Mouse (Mus musculus) limb, embryonic 14.5 days (tissue): ENCODE data around the gene Stk39. TPM values are rescaled to one million over a fixed set of nuclear protein-coding genes. Genes with fewer than 3 reads are reported as not detected.

ENCODE experiments used
- ATAC-seq: fragments of 200-750 bp; cut with Nextera tagmentation; 2 replicates; pipeline ENCODE4 v1.8.0; 2017; ENCODE audit warnings: low read depth, moderate number of reproducible peaks, moderate TSS enrichment; ENCODE audit not compliant: low FRiP score
- DNase-seq: peaks from one replicate; pipeline ENCODE4 v3.0.0-alpha.2; 2015; ENCODE audit warnings: low spot score
- H3K27ac ChIP-seq: fragments of 300-500 bp; sonication (generic); replicated peaks from 2 replicates; pipeline ENCODE4 v1.5.1; 2014; ENCODE audit warnings: low read depth, mild to moderate bottlenecking, low read length, moderate library complexity, mixed read lengths
- H3K27me3 ChIP-seq: fragments of 300-500 bp; sonication (generic); 2 replicates; pipeline ENCODE4 v1.6.1; 2014; ENCODE audit warnings: low read length, mixed read lengths; ENCODE audit not compliant: control insufficient read depth, insufficient read depth
- H3K36me3 ChIP-seq: fragments of 300-500 bp; sonication (generic); 2 replicates; pipeline ENCODE4 v1.6.1; 2014; ENCODE audit warnings: mild to moderate bottlenecking, low read length, moderate library complexity, mixed read lengths; ENCODE audit not compliant: control insufficient read depth, insufficient read depth
- H3K4me1 ChIP-seq: fragments of 300-500 bp; sonication (generic); 2 replicates; pipeline ENCODE4 v1.6.1; 2014; ENCODE audit warnings: antibody characterized with exemption, low read length, mixed read lengths; ENCODE audit not compliant: control insufficient read depth, insufficient read depth
- H3K4me2 ChIP-seq: fragments of 300-500 bp; sonication (generic); replicated peaks from 2 replicates; pipeline ENCODE4 v1.6.1; 2014; ENCODE audit warnings: low read depth, mild to moderate bottlenecking, low read length, moderate library complexity; ENCODE audit not compliant: severe bottlenecking
- H3K4me3 ChIP-seq: fragments of 300-500 bp; sonication (generic); replicated peaks from 2 replicates; pipeline ENCODE4 v1.5.1; 2014; ENCODE audit warnings: low read length
- H3K9ac ChIP-seq: fragments of 300-500 bp; sonication (generic); 2 replicates; pipeline ENCODE4 v1.6.1; 2014; ENCODE audit warnings: mild to moderate bottlenecking, low read depth, low read length, moderate library complexity; ENCODE audit not compliant: severe bottlenecking
- H3K9me3 ChIP-seq: fragments of 300-500 bp; sonication (generic); 2 replicates; pipeline ENCODE4 v1.6.1; 2016; ENCODE audit warnings: low read length; ENCODE audit not compliant: control insufficient read depth
- POLR2A ChIP-seq: fragments of 200-500 bp; IDR thresholded peaks from 2 replicates; pipeline ENCODE4 v1.8.0; 2012; ENCODE audit warnings: inconsistent platforms, mild to moderate bottlenecking, moderate library complexity, borderline replicate concordance; ENCODE audit not compliant: insufficient read depth, insufficient read length; ENCODE audit errors: extremely low read depth
- WGBS: fragments of 180-500 bp; shearing (Covaris S2); extraction: QIAGEN DNeasy Blood & Tissue Kit; methylation state at CpG from one replicate; pipeline ENCODE4 v1.1.7; 2014; 5-methylcytosine and 5-hydroxymethylcytosine counted together
- polyA plus RNA-seq, 2 experiments: library from polyadenylated mRNA; depleted of rRNA in 1 of 2; stranded (reverse) in 1 of 2; unstranded in 1 of 2; fragments of >200 nt; fragmentation: Nextera tagmentation in 1 of 2; extraction: Ambion mirVana in 1 of 2; gene quantifications; 2 replicates each; pipeline versions ENCODE4 v1.2.1 to v1.2.3; 2012 to 2014

Stk39 gene
- polyA plus RNA-seq, 2 experiments, result 14.9 to 16.8 TPM

GRCm38 (mm10) chr2:68431024-68431962, 40.8 kb downstream of the Stk39 start:
- WGBS, result 44% methylated on average over 14 of the region's 14 CpGs
- DNase-seq (no peak), ATAC-seq (no peak)
- Histone ChIP-seq H3K27me3 (no peaks in the 10 kb centered on the region), H3K27ac (no peak overlapping the region), H3K36me3 (no peaks in the 10 kb centered on the region), H3K4me2 (no peak overlapping the region), H3K9ac (no peak overlapping the region), H3K4me3 (no peak overlapping the region), H3K4me1 (peaks cover 18% of the 10 kb centered on the region), H3K9me3 (no peaks in the 10 kb centered on the region)
- TF ChIP-seq POLR2A, result no peak

GRCm38 (mm10) chr2:68430493-68430892, 41.6 kb downstream of the Stk39 start:
- Histone ChIP-seq H3K27me3 (no peaks in the 10 kb centered on the region), H3K27ac (no peak overlapping the region), H3K9me3 (no peaks in the 10 kb centered on the region), H3K4me3 (no peak overlapping the region), H3K4me2 (no peak overlapping the region), H3K9ac (no peak overlapping the region), H3K4me1 (peaks cover 17% of the 10 kb centered on the region), H3K36me3 (no peaks in the 10 kb centered on the region)
- 85% methylated on average over 5 of the region's 5 CpGs for WGBS
- no peak for TF ChIP-seq POLR2A
- no peak for DNase-seq
- ATAC-seq, result no peak

GRCm38 (mm10) chr2:68429436-68429835, 42.6 kb downstream of the Stk39 start:
- no peaks in the 10 kb centered on the region for H3K27me3 ChIP-seq
- ATAC-seq, result no peak
- no peak for DNase-seq
- H3K27ac ChIP-seq, result no peak overlapping the region
- H3K36me3 ChIP-seq, result no peaks in the 10 kb centered on the region
- H3K4me1 ChIP-seq, result peaks cover 12% of the 10 kb centered on the region
- H3K4me2 ChIP-seq, result no peak overlapping the region
- no peak overlapping the region for H3K9ac ChIP-seq
- no peak overlapping the region for H3K4me3 ChIP-seq
- TF ChIP-seq POLR2A, result no peak
- WGBS, result 77% methylated on average over 4 of the region's 4 CpGs
- no peaks in the 10 kb centered on the region for H3K9me3 ChIP-seq

- Histone ChIP-seq H3K4me2 (no peak overlapping the region), H3K27me3 (no peaks in the 10 kb centered on the region), H3K4me3 (no peak overlapping the region), H3K9ac (no peak overlapping the region), H3K9me3 (no peaks in the 10 kb centered on the region), H3K4me1 (peaks cover 12% of the 10 kb centered on the region), H3K27ac (no peak overlapping the region), H3K36me3 (no peaks in the 10 kb centered on the region)
- no peak for DNase-seq
- no peak for TF ChIP-seq POLR2A
- 47% methylated on average over 5 of the region's 5 CpGs for WGBS
- no peak for ATAC-seq
Measured at GRCm38 (mm10) chr2:68426977-68427577, 45.0 kb downstream of the Stk39 start.

DNA sequence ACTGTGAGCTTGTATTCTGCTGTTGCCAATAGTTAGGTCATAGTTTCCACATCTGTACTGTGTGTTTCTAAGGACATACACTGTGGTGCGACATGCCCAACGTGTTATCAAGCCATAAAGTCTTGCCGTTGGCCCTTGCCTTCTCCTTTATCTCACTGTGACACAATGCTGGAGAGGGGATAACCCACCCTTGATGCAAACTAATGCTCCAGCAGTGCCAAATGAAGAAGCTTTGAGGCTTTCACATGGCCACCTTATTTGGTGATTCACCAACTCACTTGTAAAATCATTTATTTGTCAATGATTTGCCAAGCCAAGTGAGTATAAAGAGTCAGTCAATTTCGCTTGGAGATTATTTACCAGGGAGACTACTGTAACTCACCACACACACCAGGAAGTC, 46.0 kb downstream of the Stk39 start:
- TF ChIP-seq POLR2A, result no peak

More for the DNA sequence above, 46.0 kb downstream of the Stk39 start:
- ATAC-seq (no peak), DNase-seq (no peak)
- WGBS, result 96% methylated on average over 4 of the region's 4 CpGs
- H3K4me1 ChIP-seq, result peaks cover 9% of the 10 kb centered on the region
- no peak overlapping the region for H3K9ac ChIP-seq
- H3K36me3 ChIP-seq, result no peaks in the 10 kb centered on the region
- H3K9me3 ChIP-seq, result no peaks in the 10 kb centered on the region
- no peak overlapping the region for H3K4me2 ChIP-seq
- no peak overlapping the region for H3K27ac ChIP-seq
- no peak overlapping the region for H3K4me3 ChIP-seq
- H3K27me3 ChIP-seq, result no peaks in the 10 kb centered on the region
